Mouse (Mus musculus) inflammation-experienced regulatory T-cells, adult 6 months (primary cell): ENCODE measurements around the gene Slc9a2. TPM values are rescaled to one million over a fixed set of nuclear protein-coding genes. Genes with fewer than 3 reads are reported as not detected.
"Not testable (repeated sequence)": the region's sequence is repeated elsewhere in the genome, so short reads cannot be mapped to it uniquely, and the experiment has no call there.

Source experiments
- ATAC-seq: one replicate; pipeline ENCODE4 v1.8.0; 2017
- polyA plus RNA-seq, 3 experiments: library from polyadenylated mRNA; unstranded; fragments of 100-300 nt; shearing (Covaris generic); gene quantifications; one replicate each; pipeline ENCODE4 v1.2.1; 2017

Slc9a2 gene
- polyA plus RNA-seq, 3 experiments from 2014 or later = not detected

DNA sequence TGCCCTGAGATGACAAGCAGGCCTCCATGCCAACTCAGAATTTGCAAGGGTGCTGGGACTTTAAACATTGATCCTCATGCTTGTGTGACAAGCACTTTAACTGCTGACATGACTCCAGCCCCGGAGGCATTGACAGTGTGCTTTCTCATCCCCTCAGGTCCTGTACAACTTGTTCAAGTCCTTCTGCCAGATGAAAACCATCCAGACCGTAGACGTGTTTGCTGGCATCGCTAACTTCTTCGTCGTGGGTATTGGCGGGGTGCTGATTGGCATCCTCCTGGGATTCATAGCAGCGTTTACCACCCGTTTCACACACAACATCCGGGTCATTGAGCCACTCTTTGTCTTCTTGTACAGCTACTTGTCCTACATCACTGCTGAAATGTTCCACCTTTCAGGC, 45.7 kb downstream of the Slc9a2 start:
- no peak for ATAC-seq

DNA sequence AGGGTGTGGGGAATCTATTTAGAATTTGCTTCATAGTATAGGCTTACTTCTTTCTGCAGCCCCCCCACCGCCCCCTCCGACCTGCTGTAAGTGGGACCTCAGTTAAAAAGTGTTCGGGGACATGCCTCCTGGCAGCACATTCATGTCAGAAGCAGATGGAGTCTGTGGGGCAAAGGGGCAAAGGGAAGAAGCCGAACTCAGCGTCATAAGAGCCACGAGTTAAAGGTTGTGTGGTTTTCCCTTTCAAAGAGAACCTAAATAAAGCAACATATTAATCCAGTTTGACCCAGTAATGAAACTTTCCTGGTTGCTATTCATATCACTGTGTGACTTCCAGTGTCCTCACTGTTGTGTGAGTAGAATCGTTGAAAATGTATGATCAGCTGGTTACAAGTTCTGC, 47.0 kb downstream of the Slc9a2 start:
- ATAC-seq = no peak

DNA sequence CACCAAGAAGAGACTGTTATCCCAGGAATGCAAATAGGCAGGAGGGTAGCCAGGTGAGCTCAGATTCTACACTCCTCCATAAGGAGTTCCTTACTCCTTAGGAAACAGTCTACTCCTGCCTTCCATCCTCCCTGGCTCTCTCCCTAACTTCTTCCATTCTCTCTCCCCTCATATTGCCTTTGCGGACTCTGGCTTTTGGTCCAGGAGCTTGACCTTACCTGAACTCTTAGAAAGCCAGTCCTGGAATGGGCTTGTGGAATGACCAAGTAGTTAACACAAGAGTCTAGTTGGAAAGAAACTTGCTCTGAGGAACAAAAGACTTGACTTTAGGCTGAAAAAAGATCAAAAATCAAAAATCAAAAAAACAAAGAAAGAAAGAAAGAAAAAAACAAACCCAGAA, 48.3 kb downstream of the Slc9a2 start:
- ATAC-seq = no peak

DNA sequence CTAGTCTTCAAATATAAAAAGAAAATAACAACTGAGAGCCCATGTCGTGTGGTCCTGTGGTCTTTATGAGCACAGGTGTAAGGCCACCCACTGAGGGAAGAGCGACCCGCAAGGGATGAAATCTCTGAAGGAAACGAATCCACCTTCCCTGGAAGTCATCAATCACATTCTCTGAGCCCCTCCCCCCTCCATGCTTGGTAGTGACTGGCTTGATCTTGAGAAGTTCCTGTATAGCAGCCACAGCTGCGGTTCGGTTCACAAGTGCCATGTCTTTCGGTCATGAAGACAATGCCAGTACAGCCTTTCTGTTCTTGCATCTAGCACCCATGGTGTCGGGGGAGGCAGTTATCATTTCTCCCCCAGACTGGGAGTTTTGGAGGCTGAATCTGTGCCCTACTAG, 57.3 kb downstream of the Slc9a2 start:
- no peak for ATAC-seq

DNA sequence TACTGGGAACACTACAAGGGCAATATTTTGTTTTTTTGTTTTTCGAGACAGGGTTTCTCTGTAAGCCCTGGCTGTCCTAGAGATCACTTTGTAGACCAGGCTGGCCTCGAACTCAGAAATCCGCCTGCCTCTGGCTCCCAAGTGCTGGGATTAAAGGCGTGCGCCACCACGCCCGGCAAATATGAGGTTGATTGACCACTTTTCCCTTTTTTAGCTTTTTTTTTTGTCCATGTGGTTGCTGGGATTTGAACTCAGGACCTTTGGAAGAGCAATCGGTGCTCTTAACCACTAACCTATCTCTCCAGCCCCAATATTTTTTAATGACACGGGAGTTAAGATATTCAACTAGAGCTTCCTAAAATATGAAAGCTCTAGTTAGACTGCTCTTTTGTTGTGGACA, 57.9 kb downstream of the Slc9a2 start:
- ATAC-seq = not testable (repeated sequence)

DNA sequence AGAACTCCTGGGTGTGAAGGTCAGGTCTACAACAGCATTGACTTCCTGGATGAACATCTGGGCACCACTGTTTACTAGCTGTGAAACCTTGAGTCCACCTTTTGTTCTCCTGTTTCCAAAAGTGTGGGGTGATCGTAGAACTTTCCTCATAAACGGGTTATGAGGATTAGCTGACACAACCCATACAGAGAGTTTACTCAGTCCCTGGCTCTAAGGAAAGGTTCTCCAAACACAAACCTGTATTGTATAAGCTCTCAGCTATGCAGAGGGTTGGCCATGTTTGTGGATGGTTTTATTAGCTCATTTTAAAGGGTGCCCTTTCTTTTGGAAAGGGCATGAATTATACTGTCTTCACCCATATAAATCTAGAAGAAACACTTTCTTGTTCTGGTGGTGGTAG, 60.4 kb downstream of the Slc9a2 start:
- ATAC-seq = no peak

DNA sequence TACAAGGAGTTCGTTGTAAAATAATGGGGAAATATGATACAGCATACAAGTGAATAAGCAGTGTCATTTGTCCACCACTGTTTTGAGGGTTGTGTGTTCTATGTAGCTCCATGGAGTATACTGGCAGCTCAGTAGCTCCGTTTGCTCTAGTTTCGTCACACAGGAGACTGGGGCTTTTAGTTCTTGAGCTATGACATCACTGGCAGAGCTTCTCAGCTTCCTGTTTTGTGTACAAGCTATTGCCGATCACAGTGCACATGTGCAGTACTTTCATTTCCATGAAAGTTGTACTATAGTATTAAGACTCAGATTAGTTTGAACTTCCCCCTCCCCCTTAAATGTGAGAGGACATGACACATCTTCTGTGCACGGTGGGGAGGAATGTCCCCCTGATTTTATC, 65.7 kb downstream of the Slc9a2 start:
- ATAC-seq = no peak

DNA sequence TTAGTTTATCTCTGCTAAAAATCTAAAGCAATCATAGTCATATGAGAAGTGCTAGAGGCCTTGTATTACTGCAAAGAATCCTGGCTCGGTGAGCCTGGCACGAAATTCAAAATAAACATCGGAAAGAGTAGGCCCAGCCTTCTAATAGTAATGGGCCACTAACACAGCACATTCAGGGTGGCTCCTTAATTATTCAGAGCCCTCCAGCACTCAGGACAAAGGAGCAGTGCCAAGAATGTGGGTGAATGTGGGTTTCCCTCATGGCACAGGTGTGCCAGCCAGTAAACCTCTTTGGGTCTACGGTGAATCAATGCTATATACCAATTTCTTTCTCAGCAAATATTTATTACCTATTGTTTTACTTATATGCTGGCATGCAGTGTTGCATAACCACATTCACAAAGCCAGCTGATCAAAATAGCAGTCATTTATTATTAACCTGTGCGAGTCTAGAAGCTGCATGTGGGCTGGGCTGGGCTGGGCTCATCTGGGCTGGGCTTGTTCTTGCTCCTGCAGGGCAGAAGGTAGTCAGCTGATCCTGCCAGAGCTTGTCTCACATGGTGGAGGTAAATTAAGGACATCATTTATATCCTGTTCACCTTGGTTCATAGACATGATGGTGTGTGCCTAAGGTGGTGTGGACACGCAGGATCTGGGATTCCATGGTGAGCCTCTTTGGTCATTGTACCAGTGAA, 79.5 kb downstream of the Slc9a2 start:
- no peak for ATAC-seq

DNA sequence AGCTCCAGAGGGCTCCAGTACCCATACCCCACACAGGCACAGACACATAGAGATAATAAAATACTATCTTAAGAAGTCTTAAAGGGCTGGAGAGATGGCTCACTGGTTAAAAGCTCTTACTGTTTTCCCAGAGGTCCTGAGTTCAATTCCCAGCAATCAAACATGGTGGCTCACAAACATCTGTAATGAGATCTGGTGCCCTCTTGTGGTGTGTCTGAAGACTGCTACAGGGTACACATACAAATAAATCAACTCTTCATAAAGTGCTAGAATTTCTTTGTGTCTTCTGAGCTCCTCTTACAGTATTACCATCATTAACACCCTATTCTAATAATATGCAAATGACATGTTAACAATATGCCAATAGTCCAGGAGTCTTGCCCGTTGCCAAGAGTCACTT, 83.7 kb downstream of the Slc9a2 start:
- ATAC-seq = no peak

DNA sequence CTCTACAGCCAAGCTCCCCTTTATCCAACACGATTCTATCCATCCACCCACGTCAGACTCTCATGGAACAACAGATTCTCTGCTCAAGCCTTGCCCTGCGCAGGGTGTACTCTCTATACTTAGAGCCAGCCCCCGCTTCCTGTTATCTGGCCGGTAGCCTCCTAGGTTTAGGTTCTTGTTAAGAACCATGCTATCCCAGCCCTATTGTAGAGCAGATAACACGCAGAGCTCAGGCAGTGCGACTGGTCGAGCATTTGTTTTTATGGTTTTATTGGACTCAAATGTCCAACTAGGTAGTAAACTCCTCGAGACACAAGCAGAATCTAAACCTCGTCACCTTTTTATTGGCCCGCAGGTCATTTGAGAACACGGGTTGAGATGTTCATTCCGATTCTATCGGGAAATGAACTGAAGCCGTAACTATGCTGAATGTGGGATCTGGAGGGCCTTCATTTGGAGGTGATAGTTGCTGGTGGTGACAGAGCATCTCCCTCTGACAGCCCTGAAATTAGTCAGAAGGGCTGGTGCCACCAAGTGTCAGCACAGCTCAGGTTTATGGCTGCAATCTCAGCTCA, 84.4 kb downstream of the Slc9a2 start:
- no peak for ATAC-seq

DNA sequence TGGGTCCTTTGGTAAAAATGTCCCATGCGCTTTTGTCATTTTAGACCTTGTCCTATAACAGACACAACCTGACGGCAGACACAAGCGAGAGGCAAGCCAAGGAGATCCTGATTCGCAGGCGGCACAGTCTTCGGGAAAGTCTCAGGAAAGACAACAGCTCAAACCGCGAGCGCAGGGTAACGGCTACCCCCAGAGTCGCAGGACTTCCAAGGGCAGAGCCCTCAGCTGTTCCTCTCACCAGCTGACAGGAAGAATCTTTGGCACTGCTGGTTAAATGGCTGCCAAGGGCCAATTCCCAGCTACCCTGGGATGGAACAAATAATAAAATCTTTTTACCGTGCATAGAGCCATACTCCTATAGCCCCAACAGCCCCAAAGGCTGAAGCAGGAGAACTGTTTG, 85.1 kb downstream of the Slc9a2 start:
- no peak for ATAC-seq

DNA sequence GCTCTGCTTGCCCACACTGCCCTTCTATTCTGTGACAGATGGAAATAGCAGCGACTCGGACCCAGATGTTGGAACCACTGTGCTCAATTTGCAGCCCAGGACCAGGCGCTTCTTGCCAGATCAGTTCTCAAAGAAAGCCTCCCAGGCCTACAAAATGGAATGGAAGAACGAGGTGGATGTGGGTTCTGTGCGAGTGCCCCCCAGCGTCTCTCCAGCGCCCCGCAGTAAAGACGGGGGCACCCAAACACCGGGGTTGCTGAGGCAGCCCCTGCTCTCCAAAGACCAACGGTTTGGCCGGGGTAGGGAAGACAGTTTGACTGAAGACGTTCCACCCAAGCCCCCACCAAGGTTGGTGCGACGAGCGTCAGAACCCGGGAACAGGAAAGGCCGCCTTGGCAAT, 87.2 kb downstream of the Slc9a2 start:
- no peak for ATAC-seq

DNA sequence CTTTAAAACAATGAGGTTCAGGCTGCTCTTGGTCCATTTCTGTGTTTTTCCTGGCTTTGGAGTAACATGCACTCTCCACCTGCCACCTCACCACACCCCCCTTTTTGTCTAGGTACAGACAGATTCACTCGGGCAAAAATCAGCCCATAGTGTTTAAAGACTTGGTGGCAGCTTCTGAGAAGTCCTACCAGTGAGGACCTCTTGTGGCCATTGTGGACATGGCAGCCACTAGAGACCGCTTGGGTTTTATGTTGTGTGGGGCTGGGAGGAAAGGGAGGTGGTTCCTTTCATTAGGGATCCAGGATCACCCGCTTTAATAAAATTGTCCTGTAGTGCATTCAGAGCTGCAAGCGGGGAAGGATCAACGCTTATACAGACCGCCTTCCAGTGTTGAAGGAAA, 88.2 kb downstream of the Slc9a2 start:
- no peak for ATAC-seq

DNA sequence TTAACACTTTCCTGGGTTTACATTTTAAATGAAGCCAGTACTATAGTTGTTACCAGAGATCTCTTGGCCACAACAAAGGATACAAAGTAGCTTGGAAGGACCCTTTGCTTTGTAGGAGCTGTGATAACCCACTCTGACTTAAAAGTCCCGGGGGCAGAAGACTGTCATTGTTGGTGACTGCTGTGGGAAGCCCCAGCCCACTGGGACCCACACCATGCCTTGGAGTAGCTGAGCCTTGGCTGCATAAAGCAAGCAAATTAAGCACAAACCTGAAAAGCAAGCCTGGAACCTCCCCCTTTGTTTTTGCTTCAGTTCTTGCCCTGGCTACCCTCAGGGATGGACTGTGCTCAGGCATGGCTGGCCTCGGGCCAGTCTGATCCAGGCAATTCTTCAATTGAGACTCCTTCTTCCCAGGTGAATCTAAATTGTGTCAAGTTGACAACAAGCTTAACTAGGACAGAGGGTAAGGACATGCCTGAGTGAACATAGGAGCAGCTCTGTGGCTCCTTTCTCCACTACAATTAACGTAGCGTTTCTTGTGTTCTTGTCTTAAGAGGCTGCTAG, 89.0 kb downstream of the Slc9a2 start:
- ATAC-seq = no peak

DNA sequence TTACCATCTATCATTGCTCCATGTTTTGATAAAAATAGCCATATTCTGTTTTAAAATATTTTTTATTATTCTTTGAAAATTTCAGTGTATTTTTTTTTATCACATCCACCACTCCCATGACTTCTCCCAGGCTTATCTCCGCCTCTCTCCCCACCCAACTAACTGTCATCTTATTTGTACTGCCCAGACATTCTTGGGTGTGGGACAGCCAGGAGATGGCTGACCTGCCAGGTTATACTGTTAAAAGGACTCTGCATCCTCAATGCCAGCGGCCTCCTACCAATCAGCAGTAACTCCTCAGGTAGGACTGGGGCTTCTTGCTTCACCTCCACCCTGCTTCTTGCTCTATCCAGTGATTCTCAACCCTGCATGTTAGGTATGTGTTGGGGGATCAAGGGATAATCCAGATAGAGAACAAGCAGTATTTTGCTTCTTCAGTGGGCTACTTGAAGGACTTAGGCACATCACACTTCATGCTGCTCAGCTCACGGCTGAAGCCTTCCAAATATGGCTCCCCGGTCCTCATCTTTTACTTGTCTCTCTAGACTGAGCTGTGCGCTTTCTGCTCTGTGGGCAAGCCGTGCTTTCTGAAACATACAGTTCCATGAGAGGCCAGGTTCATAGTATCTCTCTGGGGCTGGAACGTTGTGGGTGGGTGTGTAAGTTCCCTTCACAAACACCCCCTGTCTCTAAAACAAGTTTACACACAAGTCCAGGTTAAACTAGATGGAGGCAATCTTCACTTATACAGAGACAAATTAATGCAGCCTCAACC, 91.0 kb downstream of the Slc9a2 start:
- ATAC-seq = no peak

DNA sequence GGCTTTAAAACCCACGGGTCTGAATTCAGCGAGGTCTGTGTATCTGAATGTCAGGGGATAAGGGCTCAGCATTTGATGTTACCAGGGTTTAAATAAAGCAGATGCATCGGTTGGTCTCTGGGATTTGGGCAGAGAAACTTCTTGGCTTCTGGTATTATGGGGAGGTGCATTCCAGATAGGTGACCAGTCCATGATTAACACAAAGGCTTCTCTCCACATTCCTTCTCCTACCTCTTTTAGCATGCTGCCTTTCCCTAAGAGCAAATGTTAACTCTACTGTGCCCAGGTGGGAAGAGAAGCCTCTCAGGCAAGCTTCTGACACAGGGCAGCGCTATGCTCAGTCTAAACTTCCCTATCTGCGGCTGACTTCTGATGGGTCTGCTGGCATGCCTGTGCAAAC, 92.9 kb downstream of the Slc9a2 start:
- no peak for ATAC-seq

DNA sequence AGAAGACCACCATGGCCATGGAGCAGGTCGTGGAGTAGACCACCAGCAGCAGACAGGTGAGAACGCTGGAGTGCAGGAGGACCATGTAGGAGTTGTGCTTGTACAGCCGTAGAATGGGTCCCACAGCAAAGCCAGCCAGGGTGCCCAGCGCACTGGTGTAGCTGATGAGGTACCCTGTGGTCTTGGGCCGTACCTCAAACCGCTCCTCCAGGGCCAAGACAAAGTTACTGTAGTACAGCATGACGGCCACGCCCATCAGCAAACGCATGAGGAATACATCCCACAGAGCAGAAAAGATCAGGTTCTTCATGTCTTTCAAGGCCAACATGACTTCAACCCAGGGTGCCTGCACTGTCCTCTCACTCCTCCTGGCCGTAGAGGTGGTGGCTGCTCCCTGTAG, 93.7 kb downstream of the Slc9a2 start:
- ATAC-seq = no peak

DNA sequence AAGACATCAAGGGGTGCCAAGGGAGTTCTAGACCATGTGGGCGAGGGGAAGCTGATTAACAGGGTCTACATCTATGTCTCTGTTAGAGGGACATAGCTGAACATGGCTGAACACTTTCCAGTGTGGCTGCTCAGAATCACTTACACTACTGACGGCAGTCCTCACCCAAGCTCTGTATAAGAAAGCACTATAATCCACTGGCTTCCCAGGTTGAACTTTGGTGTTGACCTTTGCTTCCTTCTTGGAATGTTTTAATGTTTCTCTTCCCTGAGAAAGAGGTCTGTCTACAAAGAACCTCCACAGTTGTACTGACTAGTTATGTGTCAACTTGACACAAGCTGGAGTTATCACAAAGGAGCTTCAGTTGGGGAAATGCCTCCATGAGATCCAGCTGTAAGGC, 95.7 kb downstream of the Slc9a2 start:
- no peak for ATAC-seq

DNA sequence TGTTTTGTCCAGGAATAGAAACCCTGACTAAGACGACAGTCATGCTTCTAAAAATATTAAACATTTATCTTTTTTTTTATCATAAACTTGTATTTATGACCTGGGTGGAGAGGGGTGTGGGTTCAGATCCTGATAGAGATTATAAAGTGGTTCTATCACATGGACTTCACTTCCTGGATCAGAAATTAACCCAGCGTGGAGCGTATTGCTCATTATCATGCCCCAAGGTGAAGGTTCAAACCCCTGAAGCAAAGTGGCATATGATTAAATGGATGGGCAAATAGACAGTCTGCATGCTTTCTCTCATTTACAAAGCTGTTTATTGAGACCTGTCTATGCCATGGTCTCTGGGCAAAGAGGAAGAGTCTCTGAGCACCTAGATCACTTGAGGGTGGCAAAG, 96.4 kb downstream of the Slc9a2 start:
- ATAC-seq = no peak

DNA sequence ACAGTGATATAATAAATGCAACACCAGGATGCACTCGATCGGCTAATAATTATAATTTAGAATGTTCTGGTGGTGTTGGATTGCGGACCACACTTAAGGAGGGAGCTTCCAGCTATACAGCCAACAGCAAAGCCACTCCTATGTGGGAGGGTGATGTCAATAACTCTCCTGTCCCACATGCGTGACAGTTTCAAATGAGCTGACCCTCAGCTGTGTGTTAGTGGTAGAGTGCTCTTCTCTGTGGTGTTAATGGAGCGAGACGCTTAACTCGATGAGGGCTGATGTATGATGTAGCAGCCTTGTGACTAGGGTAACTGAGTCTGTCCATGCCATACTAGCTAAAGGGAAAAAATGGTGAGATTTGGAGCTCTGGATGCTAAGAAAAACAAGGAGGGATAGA, 103.1 kb downstream of the Slc9a2 start:
- ATAC-seq = no peak

DNA sequence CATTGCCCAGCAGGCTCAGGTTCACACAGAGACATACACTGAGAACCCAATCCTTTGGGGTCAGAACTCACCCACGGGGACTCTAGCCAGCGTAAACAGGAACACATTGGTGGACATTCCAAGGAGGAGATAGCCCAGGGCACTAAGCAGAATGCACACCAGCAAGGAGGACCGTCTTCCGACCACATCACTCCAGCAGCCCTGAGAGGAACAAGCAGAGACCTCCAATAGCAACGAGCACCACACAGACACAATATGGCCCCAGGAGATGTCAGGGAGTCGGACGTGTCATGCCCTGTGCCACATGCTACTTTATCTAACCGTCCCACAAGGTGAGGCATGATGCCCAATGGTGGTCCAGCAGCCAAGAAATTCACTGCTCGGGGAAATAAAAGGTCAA, 103.9 kb downstream of the Slc9a2 start:
- no peak for ATAC-seq

DNA sequence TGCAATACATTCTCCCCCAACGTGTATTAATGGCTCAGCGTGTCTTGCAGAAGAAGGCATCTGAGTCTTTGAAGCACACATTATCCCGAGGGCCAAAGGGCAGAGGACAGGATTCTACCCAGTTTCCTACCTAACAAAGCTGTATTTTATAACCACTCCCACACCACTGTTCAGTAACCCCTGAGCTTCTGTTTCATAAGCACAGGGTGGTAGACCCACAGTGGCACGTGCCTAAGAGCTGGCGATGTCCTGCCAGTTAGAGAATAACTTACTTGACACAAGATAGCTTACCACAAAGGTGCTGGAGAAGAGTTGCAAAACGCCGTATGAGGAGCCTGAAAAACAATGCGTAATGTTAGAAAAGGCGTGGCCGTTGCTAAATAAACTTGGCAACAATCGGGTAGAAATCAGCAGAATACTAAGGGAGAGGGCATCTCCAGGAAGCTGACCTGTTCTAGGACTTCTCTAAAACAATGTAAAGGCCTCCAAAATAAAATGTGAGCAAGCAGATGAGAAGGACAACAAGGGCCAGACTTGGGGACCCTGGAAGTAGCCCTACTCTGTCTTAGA, 105.6 kb downstream of the Slc9a2 start:
- no peak for ATAC-seq

DNA sequence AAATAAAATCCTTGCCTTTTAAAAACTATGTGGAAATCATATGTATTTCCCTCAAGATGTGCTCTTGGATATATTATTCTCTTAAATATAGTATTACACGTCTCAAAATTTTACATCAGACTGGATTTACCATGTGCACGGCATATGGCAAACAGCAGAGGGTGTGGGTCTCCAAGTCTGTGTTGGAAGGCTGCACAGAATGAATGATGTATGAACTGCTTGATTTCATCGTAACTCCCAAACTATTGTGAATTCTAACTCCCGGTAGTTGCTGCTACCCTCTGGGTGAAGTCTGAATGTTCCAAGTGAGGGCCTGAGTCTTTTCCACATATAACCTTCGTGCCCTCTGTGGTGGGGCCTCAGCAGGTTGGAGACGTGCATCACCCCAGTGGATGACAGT, 108.6 kb downstream of the Slc9a2 start:
- no peak for ATAC-seq
